Mouse (Mus musculus): ENCODE results near the gene Cdh13.

GRCm38 (mm10) chr8:119275442-119275841, 991.9 kb downstream of the Cdh13 start:
- TF ChIP-seq CTCF (IDR thresholded peaks at IDR 0.05; ENCODE audit: extremely low read depth, insufficient read depth, low read length) (no peak), POLR2A (IDR thresholded peaks at IDR 0.05; ENCODE audit: extremely low read depth, insufficient read depth, low read length) (no peak)

All from cortical plate, adult 2 months (tissue).